Mouse (Mus musculus): ENCODE data around the gene Polr3b. TPM values are rescaled to one million over a fixed set of nuclear protein-coding genes. Genes with fewer than 3 reads are reported as not detected.

Gene Polr3b
- polyA plus RNA-seq, 2 experiments = 10.6 to 13.5 TPM

DNA sequence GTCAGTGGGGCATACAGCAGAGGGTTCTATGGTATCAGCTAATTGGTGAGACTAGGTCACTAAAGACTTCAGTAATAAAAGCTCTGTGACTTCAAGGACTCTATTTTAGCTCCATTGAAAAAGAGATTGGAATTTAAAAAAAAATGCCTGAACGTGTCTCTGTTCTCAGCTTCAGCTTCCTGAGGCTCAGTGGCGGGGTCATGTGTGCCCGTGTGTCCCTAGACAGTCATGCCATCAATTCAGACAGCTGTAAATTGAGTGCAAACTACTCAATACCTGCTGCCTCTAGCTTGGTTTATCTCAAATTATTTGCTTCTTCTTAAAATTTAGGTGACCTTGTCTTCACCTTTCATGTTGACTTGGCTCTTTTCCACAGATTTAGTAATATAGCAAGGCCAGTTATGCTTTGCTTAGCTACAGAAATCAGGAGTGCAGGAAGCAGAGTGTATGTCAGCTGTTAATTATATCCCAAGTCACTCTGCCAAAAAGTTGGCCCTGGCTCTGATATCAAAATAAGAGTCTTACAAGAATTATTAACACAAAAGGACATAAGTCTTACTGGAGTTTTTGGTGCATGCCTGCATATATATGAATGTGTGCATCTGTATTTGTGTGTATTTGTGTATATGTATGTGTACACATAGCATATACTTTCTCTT, 24.8 kb upstream of the Polr3b start:
- H3K27ac ChIP-seq (replicated peaks; ENCODE audit: low read depth, low read length) = no peak overlapping the region
- H3K36me3 ChIP-seq (ENCODE audit: control insufficient read depth, insufficient read depth, low read length) = peaks cover 6% of the 10 kb centered on the region
- H3K4me3 ChIP-seq (replicated peaks; ENCODE audit: low read length) = no peak overlapping the region
- H3K27me3 ChIP-seq (ENCODE audit: control insufficient read depth, insufficient read depth, low read length) = no peaks in the 10 kb centered on the region
- no peaks in the 10 kb centered on the region for H3K4me1 ChIP-seq (ENCODE audit: control insufficient read depth, insufficient read depth, low read length)
- H3K9me3 ChIP-seq (ENCODE audit: control insufficient read depth, low read length) = no peaks in the 10 kb centered on the region
- no peak for TF ChIP-seq POLR2A (IDR thresholded peaks at IDR 0.05; ENCODE audit: borderline replicate concordance, extremely low read depth, insufficient read depth, insufficient read length)
- DNase-seq (ENCODE audit: low spot score) (peak; percentile 24), ATAC-seq (ENCODE audit: low FRiP score, low read depth) (no peak)
- no peak overlapping the region for H3K9ac ChIP-seq (ENCODE audit: low read depth, low read length, severe bottlenecking)
- WGBS = 61% methylated on average over 3 of the region's 3 CpGs
- no peak overlapping the region for H3K4me2 ChIP-seq (replicated peaks; ENCODE audit: low read depth, low read length, severe bottlenecking)

GRCm38 (mm10) chr10:84598172-84598571, 23.9 kb upstream of the Polr3b start:
- no peak overlapping the region for H3K4me3 ChIP-seq (replicated peaks; ENCODE audit: low read length)
- no peaks in the 10 kb centered on the region for H3K9me3 ChIP-seq (ENCODE audit: control insufficient read depth, low read length)
- no peak for DNase-seq (ENCODE audit: low spot score)
- no peak for ATAC-seq (ENCODE audit: low FRiP score, low read depth)
- no peak overlapping the region for H3K9ac ChIP-seq (ENCODE audit: low read depth, low read length, severe bottlenecking)
- no peaks in the 10 kb centered on the region for H3K4me1 ChIP-seq (ENCODE audit: control insufficient read depth, insufficient read depth, low read length)
- H3K4me2 ChIP-seq (replicated peaks; ENCODE audit: low read depth, low read length, severe bottlenecking) = no peak overlapping the region
- 56% methylated on average over 1 of the region's 1 CpGs for WGBS
- H3K27ac ChIP-seq (replicated peaks; ENCODE audit: low read depth, low read length) = no peak overlapping the region
- no peaks in the 10 kb centered on the region for H3K27me3 ChIP-seq (ENCODE audit: control insufficient read depth, insufficient read depth, low read length)
- TF ChIP-seq POLR2A (IDR thresholded peaks at IDR 0.05; ENCODE audit: borderline replicate concordance, extremely low read depth, insufficient read depth, insufficient read length) = no peak
- peaks cover 6% of the 10 kb centered on the region for H3K36me3 ChIP-seq (ENCODE audit: control insufficient read depth, insufficient read depth, low read length)

DNA sequence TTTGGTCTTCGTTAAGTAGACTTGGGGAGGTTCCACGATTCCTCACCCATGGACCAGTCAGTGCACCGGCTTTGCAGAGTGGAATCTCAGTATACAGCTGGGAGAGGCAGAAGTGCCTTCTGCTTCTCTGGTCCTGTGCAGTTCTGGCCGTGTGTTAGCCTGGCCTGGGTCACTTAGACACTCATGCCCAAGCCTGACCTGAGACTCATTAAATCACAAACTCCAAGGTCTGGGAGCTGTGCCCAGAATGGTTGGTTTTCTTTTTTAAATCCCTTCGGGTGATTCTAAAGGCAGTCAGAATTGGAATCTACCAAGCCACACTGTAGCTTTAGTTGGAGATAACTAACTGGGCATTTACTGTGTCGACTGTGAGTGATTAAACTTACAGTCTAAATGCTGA, 22.0 kb upstream of the Polr3b start:
- Histone ChIP-seq H3K27ac (replicated peaks; ENCODE audit: low read depth, low read length) (no peak overlapping the region), H3K4me2 (replicated peaks; ENCODE audit: low read depth, low read length, severe bottlenecking) (no peak overlapping the region), H3K36me3 (ENCODE audit: control insufficient read depth, insufficient read depth, low read length) (peaks cover 7% of the 10 kb centered on the region), H3K9me3 (ENCODE audit: control insufficient read depth, low read length) (no peaks in the 10 kb centered on the region), H3K27me3 (ENCODE audit: control insufficient read depth, insufficient read depth, low read length) (no peaks in the 10 kb centered on the region), H3K4me1 (ENCODE audit: control insufficient read depth, insufficient read depth, low read length) (no peaks in the 10 kb centered on the region), H3K9ac (ENCODE audit: low read depth, low read length, severe bottlenecking) (no peak overlapping the region), H3K4me3 (replicated peaks; ENCODE audit: low read length) (no peak overlapping the region)
- no peak for DNase-seq (ENCODE audit: low spot score)
- TF ChIP-seq POLR2A (IDR thresholded peaks at IDR 0.05; ENCODE audit: borderline replicate concordance, extremely low read depth, insufficient read depth, insufficient read length) = no peak
- 81% methylated on average over 6 of the region's 6 CpGs for WGBS
- no peak for ATAC-seq (ENCODE audit: low FRiP score, low read depth)

DNA sequence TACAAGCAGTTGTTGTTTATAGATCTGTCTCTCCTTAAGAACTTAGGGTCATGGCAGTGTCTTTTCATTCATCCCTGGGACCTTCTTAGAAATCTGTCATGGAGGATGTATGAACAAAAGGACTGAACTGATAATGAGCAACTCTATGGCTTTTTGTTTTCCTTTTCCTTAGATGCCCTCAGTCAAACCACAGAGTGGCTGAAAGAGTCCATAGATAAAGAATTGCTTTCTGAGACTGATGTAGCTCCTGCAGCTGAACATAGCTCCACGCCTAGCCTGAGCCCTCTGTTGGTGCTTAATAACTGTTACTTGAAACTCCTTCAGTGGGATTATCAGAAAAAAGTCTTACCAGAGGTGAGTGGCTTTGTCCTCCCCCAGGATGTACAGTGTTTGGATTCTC, 17.8 kb upstream of the Polr3b start:
- TF ChIP-seq POLR2A (IDR thresholded peaks at IDR 0.05; ENCODE audit: borderline replicate concordance, extremely low read depth, insufficient read depth, insufficient read length) = no peak
- Histone ChIP-seq H3K4me2 (replicated peaks; ENCODE audit: low read depth, low read length, severe bottlenecking) (no peak overlapping the region), H3K27me3 (ENCODE audit: control insufficient read depth, insufficient read depth, low read length) (no peaks in the 10 kb centered on the region), H3K36me3 (ENCODE audit: control insufficient read depth, insufficient read depth, low read length) (peaks cover 3% of the 10 kb centered on the region; the same call in 1 of the 2 replicates), H3K27ac (replicated peaks; ENCODE audit: low read depth, low read length) (no peak overlapping the region), H3K9ac (ENCODE audit: low read depth, low read length, severe bottlenecking) (no peak overlapping the region), H3K4me1 (ENCODE audit: control insufficient read depth, insufficient read depth, low read length) (no peaks in the 10 kb centered on the region), H3K9me3 (ENCODE audit: control insufficient read depth, low read length) (no peaks in the 10 kb centered on the region), H3K4me3 (replicated peaks; ENCODE audit: low read length) (no peak overlapping the region)
- ATAC-seq (ENCODE audit: low FRiP score, low read depth) (no peak), DNase-seq (ENCODE audit: low spot score) (no peak)
- WGBS = 58% methylated on average over 1 of the region's 1 CpGs

DNA sequence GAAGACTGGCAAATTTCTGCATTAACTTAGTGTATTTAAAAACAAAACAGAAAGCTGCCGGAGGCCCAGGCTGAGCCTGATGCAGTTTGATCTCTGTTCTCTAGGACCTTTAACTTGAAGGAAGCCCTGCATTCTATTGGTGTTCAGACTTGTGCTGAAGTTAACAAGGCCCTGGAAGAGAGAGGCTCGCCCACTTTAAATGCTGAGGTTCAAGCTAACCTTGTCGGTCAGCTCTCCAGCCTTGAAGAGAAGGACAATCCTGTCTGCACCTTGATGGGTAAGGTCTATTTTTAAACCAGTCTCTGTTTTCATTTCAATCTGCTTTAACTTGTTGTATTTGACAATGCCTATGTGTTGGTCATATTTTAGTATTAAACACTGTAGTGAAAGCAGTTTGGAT, 13.7 kb upstream of the Polr3b start:
- ATAC-seq (ENCODE audit: low FRiP score, low read depth) = no peak
- Histone ChIP-seq H3K36me3 (ENCODE audit: control insufficient read depth, insufficient read depth, low read length) (peaks cover 4% of the 10 kb centered on the region; the same call in 1 of the 2 replicates), H3K27ac (replicated peaks; ENCODE audit: low read depth, low read length) (no peak overlapping the region), H3K9me3 (ENCODE audit: control insufficient read depth, low read length) (no peaks in the 10 kb centered on the region), H3K4me2 (replicated peaks; ENCODE audit: low read depth, low read length, severe bottlenecking) (no peak overlapping the region), H3K4me3 (replicated peaks; ENCODE audit: low read length) (no peak overlapping the region), H3K27me3 (ENCODE audit: control insufficient read depth, insufficient read depth, low read length) (no peaks in the 10 kb centered on the region), H3K9ac (ENCODE audit: low read depth, low read length, severe bottlenecking) (no peak overlapping the region), H3K4me1 (ENCODE audit: control insufficient read depth, insufficient read depth, low read length) (no peaks in the 10 kb centered on the region)
- no peak for DNase-seq (ENCODE audit: low spot score)
- no peak for TF ChIP-seq POLR2A (IDR thresholded peaks at IDR 0.05; ENCODE audit: borderline replicate concordance, extremely low read depth, insufficient read depth, insufficient read length)
- 80% methylated on average over 3 of the region's 3 CpGs for WGBS
